Mouse (Mus musculus) ovary, adult 18-20 months (tissue): ENCODE measurements around the gene Gm20388.

Experiments
- DNase-seq: peaks from one replicate; pipeline ENCODE4 v3.0.0; 2022; ENCODE audit warnings: low spot score, mixed read lengths

The Gm20388 gene

DNA sequence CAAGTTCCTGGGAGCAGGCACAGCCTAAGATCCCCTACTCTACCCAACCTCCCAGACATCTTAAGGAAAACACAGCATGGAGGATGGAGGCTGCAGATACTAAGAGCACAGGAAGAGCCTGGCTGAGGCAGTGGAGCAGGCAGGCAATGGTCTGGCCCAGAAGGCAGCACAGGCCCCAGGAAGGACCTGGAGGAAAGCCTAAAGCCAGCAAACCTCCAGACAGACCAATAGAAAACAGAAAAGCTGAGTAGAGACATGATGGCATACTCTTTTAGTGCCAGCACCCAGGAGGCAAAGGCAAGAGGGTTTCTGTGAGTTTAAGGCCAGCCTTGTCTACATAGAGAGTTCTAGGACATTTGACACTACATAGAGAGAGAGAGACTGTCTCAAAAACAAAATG is 1702.8 kb downstream of the Gm20388 start:
- DNase-seq, result no peak

DNA sequence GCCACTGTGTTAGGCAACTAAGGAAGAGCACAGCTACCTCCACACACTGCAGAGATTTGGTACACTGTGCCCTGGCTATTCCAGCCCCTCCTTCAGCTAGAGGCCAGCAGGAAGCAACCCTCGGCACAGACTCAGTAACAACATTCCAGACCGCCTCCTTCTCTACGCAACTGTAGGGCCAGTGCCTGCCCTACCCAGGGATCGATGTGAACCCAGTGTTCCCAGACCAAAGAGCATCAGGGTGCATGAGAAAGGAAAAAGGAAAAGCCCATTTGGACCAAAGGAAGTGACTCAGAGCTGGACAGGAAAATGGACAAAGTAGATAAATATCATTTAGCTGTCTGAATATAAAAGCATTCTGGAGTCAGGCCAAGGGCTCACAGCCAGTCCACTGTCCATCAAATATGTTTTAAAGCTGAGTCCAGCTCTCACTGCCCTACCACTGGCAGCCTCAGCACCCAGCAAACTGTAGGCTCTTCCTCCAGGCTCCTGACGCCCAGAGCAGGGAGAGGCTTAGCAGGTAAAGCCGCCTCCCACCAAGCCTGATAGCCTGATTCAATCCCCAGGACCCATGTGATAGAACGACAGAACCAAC is 1708.9 kb downstream of the Gm20388 start:
- peak; percentile 31 for DNase-seq

DNA sequence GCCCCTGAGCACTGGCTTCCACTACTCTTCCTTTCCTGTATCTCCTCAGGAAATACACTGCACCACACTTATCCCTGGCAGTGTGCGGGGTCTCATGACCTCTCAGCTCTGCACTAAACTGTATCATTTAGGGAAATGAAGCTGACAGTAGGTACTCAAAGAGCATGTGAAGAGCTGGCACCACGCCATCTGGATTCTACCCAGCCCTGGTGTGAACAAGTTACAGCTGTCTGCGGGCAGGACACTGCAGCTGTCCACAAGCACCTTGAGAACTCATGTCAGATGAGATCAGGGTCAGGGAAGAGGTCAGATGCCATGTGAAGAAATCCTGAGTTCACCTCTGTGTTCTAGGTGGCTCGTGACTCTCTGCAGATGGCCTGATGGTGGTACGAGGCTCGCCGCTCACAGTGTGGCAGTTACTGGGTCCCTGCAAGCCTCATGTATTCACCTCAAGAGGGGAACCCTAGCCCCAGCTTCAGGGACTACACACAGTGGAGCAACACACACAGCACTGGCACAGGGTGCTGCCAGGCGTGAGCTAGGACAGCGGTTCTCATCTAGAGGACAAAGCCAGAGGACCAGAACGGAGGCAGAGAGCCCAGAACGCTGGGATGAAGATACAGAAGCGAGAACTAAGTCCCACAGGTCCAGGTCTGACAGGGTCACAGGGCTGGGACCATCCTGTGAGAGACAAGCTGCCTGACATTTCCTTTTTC is 1710.3 kb downstream of the Gm20388 start:
- no peak for DNase-seq

- DNase-seq, result no peak
Observed at GRCm38 (mm10) chr8:121621879-121622278, 1711.2 kb downstream of the Gm20388 start.

DNA sequence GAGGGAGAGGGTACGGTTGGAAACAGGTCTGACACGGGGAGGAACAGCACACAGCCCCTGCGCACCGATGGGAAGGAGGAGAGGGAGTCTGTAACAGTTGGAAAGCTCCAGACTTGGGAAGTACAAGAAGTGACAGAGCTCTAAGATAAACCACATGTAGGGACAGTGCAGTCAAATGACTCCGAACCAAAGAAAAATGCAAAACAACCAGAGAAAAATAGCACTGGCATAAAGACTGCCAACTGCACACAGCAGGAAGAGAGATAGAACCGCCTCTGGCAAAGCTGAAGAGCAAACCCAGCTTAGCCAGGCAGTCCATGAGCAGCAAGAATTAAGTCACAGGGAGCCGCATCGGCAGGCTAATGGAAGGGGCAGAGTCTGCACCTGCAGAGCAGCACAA is 1712.4 kb downstream of the Gm20388 start:
- no peak for DNase-seq

DNA sequence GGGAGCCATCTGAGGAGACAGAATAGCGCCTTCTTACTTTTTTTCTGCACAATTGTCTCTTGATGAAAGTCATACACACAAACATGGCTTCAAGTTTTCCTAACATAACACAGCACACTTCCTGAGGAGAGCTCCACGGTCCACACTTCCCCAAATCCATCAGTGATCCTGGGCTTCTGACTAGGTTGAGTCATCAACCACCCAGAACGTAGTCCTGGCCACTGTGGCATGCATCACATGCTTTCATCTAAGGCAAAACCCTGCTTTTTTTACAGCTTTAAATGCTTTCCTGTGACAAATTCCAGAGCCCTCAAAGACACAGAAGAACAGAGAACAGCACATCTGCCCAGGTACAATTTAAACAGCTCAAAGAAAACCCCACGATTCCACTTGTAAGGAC is 1718.0 kb downstream of the Gm20388 start:
- no peak for DNase-seq

GRCm38 (mm10) chr8:121631645-121632071 is 1721.0 kb downstream of the Gm20388 start:
- DNase-seq, result peak; percentile 28

- no peak for DNase-seq
Observed at GRCm38 (mm10) chr8:121632401-121632800, 1721.8 kb downstream of the Gm20388 start.

GRCm38 (mm10) chr8:121635534-121635933 is 1724.9 kb downstream of the Gm20388 start:
- DNase-seq, result no peak

DNA sequence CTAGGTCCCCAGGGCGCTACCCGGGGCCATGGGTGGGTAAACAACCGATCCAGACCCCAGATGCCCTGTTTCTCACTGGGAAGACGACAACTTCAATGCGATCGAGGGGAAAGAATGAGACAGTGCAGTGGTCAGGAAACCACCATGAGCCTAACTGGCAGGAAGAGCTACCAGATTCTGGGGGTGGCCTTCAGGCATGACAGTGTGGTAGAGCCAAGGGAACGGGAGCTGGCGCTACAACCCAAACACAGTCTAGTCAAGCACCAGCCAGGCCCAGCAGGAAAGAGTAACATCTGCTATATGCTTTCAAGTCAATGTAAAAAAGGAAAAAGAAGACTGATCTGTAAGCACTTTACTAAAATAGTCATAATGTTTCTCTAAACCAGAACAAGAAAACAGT is 1725.5 kb downstream of the Gm20388 start:
- no peak for DNase-seq

DNA sequence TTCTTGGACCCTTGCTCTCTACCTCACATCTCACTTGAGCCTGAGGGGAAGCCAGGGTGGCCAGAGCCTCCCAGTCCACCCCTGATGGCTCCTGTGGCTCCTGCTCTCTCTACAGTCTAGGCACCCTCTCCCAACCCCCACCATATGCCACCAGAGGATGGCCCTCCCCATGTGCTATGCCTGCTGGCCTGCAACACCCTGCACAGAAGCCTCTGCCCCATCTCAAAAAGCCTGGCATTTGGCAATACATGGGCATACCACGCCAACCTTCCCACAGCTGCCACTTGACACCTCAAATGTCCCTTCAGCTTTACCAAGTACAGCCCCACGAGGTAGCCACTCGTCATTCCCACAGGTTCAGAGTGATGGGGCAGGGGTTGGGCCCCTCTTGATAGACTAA is 1732.2 kb downstream of the Gm20388 start:
- DNase-seq, result no peak

DNA sequence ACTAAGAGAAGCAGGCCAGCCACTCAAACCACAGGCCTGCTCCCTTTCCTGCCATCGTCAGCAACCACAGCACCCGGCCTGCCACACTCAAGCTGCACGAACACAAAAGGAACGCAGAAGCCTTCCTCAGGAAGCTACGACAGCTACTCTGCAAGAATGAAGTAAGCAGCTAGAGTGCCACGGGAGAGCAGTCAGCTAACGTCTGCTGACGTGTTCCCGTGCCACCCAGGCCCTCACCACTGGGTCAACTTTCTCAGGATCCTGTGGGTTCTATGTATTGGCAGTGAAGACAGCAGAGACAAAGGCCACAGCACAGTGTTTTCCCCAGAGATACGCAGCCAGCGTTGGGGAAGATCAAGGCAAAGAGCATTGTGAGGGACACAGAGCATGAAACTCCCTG is 1732.7 kb downstream of the Gm20388 start:
- no peak for DNase-seq

DNA sequence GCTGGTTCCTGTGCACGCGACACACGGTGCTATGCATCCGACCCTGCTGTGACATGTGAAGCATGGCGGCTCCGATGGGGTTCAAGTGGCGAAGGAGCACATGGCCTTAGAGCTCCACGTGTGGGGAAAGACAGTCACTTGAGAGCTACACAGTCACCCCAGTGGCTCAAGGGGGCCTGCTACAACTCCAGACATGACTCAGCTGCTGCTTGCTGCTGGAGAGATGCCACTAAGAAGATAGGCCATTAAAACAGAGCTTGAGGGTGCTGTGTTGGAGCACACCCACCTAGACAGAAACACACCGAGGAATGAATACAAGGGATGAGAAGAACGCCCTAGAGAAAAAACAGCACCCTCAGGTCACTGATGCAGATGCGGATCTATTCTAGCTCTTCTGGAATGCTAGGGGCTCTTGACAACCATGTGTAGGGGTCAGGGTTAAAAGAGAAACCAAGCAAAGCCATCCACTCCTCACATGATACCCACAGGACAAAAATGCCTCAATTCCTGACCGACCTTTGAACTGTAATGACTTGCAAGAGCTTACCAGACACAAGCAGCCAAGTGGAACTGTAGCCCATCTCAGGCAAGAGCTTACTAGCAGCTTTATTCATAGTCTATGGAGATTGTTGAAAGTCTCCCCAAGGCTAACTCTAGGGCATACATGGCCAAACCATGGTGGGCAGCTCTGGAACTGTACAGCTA is 1737.0 kb downstream of the Gm20388 start:
- no peak for DNase-seq

DNA sequence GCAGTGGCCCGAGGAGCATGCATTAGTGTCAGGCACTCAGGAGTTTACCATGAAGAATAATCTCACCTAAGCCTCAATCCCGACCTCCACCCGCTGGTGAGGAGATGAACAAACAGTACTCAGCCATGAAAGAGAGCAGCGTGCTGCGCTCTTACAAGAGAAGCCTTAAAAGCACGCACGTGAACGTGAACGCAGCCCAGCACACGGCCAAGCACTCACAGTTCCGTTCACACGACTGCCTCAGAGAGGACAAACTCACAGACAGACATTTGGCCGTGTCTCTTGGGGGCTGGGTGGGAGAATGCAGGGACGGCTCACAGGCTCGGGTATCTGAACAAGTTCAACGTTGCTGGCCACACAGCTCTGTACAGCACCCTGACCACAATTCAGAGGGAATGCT is 1737.8 kb downstream of the Gm20388 start:
- DNase-seq, result no peak

GRCm38 (mm10) chr8:121649423-121649822 is 1738.8 kb downstream of the Gm20388 start:
- DNase-seq, result no peak

GRCm38 (mm10) chr8:121649904-121650303 is 1739.3 kb downstream of the Gm20388 start:
- no peak for DNase-seq

DNA sequence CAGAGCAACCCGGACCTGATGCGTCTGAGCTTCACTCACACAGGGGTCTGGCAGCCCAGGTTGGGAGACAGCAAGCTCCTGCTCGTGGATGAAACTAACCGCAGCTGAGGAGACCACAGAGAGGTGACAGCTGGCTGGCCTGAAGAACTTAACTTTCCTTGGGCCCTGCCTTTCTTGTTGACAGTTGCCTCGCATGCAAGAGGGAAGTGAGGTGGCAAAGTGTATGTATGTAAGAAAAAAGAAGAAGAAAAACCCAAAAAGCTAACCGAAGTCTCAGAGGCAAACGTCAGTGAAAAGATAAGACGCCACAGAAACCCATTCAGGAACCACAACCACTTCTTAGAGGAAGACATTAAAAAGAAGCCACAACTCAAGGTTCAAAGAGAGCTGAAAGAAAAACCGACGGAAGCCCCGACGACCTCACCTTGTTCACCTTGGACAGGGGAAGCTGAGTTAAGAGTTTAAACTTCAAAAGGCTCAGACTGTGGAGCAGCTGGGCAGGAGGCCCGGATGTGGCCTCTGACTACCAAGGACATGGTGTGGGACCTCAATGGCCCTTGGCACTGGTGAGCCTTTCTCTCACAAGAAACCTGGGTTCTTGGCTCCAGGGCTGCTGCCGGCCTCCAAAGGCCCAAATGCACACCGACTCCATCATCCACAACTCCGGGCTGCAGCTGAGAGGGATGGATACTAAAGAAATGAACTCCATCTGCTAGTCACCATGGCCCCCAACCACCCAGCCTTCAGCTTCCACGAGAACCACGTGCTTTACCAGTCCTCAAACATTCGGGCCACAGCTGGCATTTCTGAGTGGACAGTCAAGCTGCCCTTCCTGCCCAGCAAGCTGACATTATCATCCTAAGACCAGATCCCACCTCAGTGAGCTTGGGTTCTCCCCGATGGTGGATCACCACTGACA is 1740.0 kb downstream of the Gm20388 start:
- DNase-seq, result no peak

- DNase-seq, result no peak
Observed at GRCm38 (mm10) chr8:121651308-121651873, 1740.8 kb downstream of the Gm20388 start.

DNA sequence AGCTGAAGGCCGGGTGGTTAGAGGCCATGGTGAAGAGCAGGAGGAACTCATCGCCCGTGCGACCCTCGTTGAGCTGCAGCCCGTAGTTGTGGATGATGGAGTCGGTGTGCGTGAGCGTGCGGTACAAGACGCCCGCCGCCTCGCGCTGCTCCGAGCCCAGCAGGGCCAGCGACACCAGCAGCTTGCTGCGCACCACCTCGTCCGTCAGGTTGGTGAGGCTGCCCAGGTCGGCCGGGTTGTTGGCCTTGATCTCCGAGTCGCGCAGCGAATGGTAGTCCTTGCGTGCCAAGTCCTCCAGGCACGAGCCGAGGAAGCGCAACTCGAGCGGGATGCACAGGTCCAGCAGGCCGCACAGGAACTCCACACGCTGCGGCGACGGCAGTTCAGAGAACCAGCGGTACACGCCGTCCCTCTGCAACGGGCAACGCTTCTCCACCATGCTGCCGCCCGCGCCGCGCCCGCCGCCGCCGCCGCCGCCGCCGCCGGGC is 1741.3 kb downstream of the Gm20388 start:
- DNase-seq, result no peak

- DNase-seq, result peak; percentile 98
Observed at GRCm38 (mm10) chr8:121652774-121653323, 1742.2 kb downstream of the Gm20388 start, which contains the start of gene Zcchc14. TSS of gene Zcchc14 (minus strand) at chr8:121652901.

GRCm38 (mm10) chr8:121653340-121654019 is 1742.8 kb downstream of the Gm20388 start:
- no peak for DNase-seq
